Mouse (Mus musculus) ES-Bruce4 (cell line): ENCODE data around the gene Nutf2-ps1. TPM values are rescaled to one million over a fixed set of nuclear protein-coding genes. Genes with fewer than 3 reads are reported as not detected.

Experiments used
- H3K27ac ChIP-seq: 2 replicates; pipeline ENCODE4 v1.5.1; 2012; ENCODE audit warnings: low read length, inconsistent platforms; ENCODE audit not compliant: insufficient read depth
- H3K27me3 ChIP-seq: 2 replicates; pipeline ENCODE4 v1.6.1; 2012; ENCODE audit warnings: mild to moderate bottlenecking, low read length, inconsistent platforms; ENCODE audit not compliant: control insufficient read depth, poor library complexity, insufficient read depth, severe bottlenecking
- H3K36me3 ChIP-seq: 2 replicates; pipeline ENCODE4 v1.6.1; 2012; ENCODE audit warnings: inconsistent platforms, mild to moderate bottlenecking, low read length, moderate library complexity; ENCODE audit not compliant: control insufficient read depth, poor library complexity, insufficient read depth, severe bottlenecking
- H3K4me1 ChIP-seq: one replicate; pipeline ENCODE4 v1.8.1; 2011; ENCODE audit warnings: low read length; ENCODE audit not compliant: control insufficient read depth, insufficient read depth
- H3K4me3 ChIP-seq: 2 replicates; pipeline ENCODE4 v1.5.1; 2011; ENCODE audit warnings: low read depth, mild to moderate bottlenecking, low read length
- H3K9ac ChIP-seq: 2 replicates; pipeline ENCODE4 v1.6.1; 2012; ENCODE audit warnings: low read depth, mild to moderate bottlenecking, inconsistent platforms; ENCODE audit not compliant: poor library complexity, severe bottlenecking
- H3K9me3 ChIP-seq: replicated peaks from 2 replicates; pipeline ENCODE4 v1.6.1; 2012; ENCODE audit warnings: mild to moderate bottlenecking, low read length, inconsistent platforms; ENCODE audit not compliant: control insufficient read depth, poor library complexity, insufficient read depth, severe bottlenecking
- CTCF ChIP-seq: IDR thresholded peaks from one replicate; pipeline ENCODE4 v1.8.1; 2011; ENCODE audit warnings: low read depth, low read length
- EP300 ChIP-seq: IDR thresholded peaks from 2 replicates; pipeline ENCODE4 v1.6.1; 2011; ENCODE audit warnings: low read depth, low read length; ENCODE audit not compliant: insufficient read depth
- POLR2A ChIP-seq: IDR thresholded peaks from one replicate; pipeline ENCODE4 v1.8.1; 2011; ENCODE audit warnings: low read length; ENCODE audit not compliant: insufficient read depth
- polyA plus RNA-seq: library from polyadenylated mRNA; stranded (reverse); fragments of >200 nt; gene quantifications from 2 replicates; pipeline ENCODE4 v1.2.4, GENCODE M21; 2011; ENCODE audit warnings: low read depth; ENCODE audit not compliant: missing spikeins, insufficient read depth, insufficient read length

Nutf2-ps1 gene
- polyA plus RNA-seq, 1 experiment: 422 TPM

DNA sequence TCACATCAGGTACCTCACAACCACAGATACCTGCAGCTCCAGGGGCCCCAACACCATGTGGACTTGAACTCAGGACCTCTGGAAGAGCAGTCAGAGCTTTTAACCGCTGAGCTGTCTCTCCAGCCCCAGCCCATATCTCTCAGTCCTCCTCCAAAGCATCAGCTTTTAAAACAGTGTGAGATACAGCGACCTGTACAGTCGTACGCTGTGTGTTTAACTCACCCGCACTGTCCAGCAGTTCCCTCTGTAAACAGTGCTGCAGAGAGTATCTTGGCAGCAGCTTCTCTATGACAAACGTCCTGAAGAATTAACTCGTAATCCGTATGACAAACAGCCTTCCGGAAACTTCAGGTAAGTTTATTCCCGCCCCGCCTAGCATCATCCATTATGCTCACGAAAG lies 16.3 kb downstream of the Nutf2-ps1 start:
- TF ChIP-seq CTCF: no peak
- no peak for TF ChIP-seq EP300
- TF ChIP-seq POLR2A: no peak
- Histone ChIP-seq H3K9ac (no peak overlapping the region), H3K4me3 (no peak overlapping the region), H3K4me1 (peaks cover 5% of the 10 kb centered on the region), H3K36me3 (no peaks in the 10 kb centered on the region), H3K27ac (no peak overlapping the region), H3K27me3 (no peaks in the 10 kb centered on the region), H3K9me3 (no peaks in the 10 kb centered on the region)

DNA sequence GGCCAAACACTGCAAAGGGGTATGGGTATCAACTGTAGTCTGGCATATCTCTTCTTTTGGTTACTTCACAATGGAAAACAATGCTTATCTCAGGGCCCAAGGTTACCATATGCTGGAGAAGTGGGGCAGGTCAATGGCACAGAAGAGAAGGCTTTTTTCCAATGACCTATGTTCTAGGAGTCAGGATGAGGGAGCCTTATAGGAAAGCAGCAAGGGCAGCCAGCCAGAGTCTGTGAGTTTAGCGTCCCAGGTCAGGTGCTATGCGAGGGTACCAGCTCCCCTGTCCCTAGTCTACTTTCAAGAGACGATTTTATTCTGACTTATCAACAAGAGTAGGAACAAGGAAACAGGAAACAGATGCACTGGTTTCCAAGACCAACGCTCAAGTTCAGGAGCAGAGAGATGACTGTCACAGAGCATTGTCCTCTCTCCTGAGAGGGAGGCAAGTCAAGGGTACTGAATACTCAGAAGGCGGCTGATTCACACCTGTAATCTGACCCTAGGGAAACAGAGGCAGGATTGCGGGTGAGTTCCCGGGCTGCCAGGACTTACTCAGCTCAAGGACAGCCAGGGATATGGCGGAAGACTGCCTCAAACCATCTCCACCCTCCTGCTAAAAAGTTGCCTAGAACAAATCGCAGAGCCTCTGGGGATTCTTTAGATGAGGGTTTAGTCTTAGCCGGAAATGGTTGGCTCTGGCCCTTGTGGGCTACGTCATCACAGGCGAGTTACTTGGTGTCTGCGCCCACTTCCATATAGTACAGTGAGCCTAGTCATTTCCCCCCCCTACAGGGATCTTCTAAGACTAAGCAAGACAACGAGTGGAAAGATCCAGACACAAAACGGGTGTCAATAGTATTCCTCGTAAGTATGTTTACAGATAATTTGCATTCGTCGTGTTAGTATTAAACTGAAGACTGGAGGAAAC lies 17.1 kb downstream of the Nutf2-ps1 start:
- H3K27me3 ChIP-seq: no peaks in the 10 kb centered on the region
- H3K27ac ChIP-seq: peak overlapping the region; percentile 12; the same call in 1 of the 2 replicates
- no peaks in the 10 kb centered on the region for H3K36me3 ChIP-seq
- TF ChIP-seq CTCF (no peak), POLR2A (no peak), EP300 (no peak)
- H3K4me1 ChIP-seq: peaks cover 5% of the 10 kb centered on the region
- H3K4me3 ChIP-seq: no peak overlapping the region
- H3K9ac ChIP-seq: peak overlapping the region; percentile 12; the same call in 1 of the 2 replicates
- H3K9me3 ChIP-seq: no peaks in the 10 kb centered on the region

DNA sequence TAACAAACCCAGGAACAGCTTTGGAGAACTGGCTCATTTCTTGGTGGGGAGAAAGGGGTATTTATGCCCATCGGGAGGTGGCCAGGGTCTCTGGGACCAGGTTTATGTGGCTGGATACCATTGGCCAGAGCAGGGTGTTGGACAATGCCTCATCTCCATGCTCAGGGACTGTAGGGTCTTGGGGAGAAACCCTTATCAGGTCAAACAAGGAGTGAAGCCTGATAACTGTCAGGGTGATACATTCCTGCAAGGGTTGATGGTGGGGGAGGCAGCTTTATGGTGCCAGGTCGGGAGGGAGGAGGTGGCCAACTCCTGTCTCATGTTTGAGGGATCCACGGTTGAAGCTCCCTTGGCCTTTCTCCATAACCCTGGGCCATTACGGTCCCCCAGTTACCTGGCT lies 17.8 kb downstream of the Nutf2-ps1 start:
- H3K36me3 ChIP-seq: no peaks in the 10 kb centered on the region
- peaks cover 5% of the 10 kb centered on the region for H3K4me1 ChIP-seq
- no peaks in the 10 kb centered on the region for H3K27me3 ChIP-seq
- no peak overlapping the region for H3K9ac ChIP-seq
- no peak overlapping the region for H3K27ac ChIP-seq
- no peaks in the 10 kb centered on the region for H3K9me3 ChIP-seq
- TF ChIP-seq CTCF: no peak
- no peak overlapping the region for H3K4me3 ChIP-seq

DNA sequence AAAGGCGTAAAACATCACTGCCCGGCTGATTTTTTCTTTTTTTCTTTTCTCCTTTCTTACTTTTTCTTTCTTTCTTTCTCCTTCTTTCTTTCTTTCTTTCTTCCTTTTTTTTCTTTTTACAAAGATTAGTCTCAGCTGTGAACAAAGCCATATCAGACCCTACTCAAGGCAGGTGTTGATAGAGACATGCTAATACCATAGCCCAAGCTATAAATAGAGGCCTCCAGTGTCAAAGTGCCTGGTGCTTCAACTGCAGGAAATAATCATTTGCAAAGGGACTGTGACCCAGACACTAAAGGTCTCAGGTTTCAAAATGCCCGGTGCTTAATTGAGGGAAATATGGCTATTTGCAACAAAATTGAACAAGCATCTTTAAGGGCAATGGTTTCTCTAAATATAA lies 20.3 kb downstream of the Nutf2-ps1 start:
- Histone ChIP-seq H3K4me3 (no peak overlapping the region), H3K9ac (no peak overlapping the region), H3K36me3 (no peaks in the 10 kb centered on the region), H3K4me1 (no peaks in the 10 kb centered on the region), H3K27me3 (no peaks in the 10 kb centered on the region), H3K27ac (no peak overlapping the region), H3K9me3 (no peaks in the 10 kb centered on the region)
- no peak for TF ChIP-seq POLR2A
- TF ChIP-seq CTCF: no peak
- TF ChIP-seq EP300: no peak

DNA sequence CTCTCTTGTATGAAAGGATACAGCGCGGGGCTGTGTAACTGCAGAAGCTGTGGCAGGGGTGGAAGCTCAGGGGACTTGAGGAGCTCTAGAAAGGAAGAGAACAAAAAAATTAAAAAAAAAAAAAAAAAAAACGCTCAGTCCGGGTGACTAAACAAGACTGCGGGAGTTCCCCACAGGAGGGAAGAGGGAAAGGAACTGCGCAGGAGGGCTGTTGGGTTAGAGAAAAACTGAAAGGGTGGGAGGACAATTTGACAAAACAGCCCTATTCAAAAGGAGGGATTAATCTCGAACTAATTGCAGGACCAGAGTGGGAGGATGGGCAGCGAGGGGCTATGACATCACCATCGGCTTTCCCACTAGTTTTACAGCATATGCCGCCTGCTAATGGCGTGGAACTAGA lies 21.0 kb downstream of the Nutf2-ps1 start:
- TF ChIP-seq POLR2A (no peak), CTCF (no peak), EP300 (no peak)
- H3K27me3 ChIP-seq: no peaks in the 10 kb centered on the region
- no peaks in the 10 kb centered on the region for H3K9me3 ChIP-seq
- no peak overlapping the region for H3K27ac ChIP-seq
- no peaks in the 10 kb centered on the region for H3K36me3 ChIP-seq
- H3K4me3 ChIP-seq: no peak overlapping the region
- no peak overlapping the region for H3K9ac ChIP-seq
- H3K4me1 ChIP-seq: no peaks in the 10 kb centered on the region

DNA sequence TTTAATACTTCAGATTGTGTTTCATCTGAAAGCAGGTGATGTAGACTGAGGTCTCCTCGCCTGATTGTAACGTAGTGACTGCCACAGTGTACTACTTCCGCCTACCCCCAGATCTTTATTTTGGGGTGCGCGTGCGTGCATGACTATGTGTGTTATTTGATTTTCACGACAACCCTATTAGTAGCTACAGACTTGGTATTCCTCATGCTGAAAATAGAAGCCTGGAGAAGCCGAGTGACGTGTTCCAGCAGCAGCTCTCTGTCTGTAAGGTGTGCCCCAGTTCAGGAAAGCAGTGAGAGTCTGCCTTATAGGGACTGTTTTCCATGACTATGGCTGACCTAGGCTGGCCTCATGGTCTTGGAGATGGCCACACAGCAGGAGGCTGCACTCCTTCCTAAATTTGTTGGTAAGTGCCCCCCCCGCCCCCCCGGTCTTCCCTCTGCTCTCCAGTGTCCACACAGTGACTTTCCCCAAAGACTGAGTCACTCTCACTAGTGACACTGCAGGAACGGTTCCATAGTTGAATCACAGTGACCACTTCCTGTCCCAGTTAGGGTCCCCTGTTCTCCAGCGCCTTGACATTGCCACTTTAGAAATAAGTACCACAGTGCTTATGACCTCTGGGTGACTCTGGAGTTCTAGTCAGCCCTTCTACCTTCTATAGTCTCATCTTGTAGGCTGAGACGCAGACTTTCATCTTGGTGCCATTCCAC lies 23.1 kb downstream of the Nutf2-ps1 start:
- Histone ChIP-seq H3K4me3 (no peak overlapping the region), H3K27ac (no peak overlapping the region), H3K36me3 (no peaks in the 10 kb centered on the region), H3K9ac (no peak overlapping the region), H3K27me3 (no peaks in the 10 kb centered on the region), H3K4me1 (no peaks in the 10 kb centered on the region), H3K9me3 (no peaks in the 10 kb centered on the region)
- TF ChIP-seq CTCF (no peak), EP300 (no peak), POLR2A (no peak)
